Mouse (Mus musculus) olfactory bulb, adult 2 months (tissue): ENCODE measurements around the gene Auts2.

ENCODE experiments used
- CTCF ChIP-seq: fragments of 200-500 bp; IDR thresholded peaks from 2 replicates; pipeline ENCODE4 v1.5.1; 2012; ENCODE audit warnings: low read depth, mild to moderate bottlenecking, low read length, moderate library complexity; ENCODE audit not compliant: insufficient read depth
- POLR2A ChIP-seq: fragments of 200-500 bp; IDR thresholded peaks from 2 replicates; pipeline ENCODE4 v1.6.1; 2012; ENCODE audit warnings: mild to moderate bottlenecking, low read depth, low read length, moderate library complexity; ENCODE audit not compliant: insufficient read depth

GRCm38 (mm10) chr5:131468609-131469008 lies 1074.5 kb downstream of the Auts2 start:
- TF ChIP-seq CTCF (no peak), POLR2A (no peak)
